Mouse (Mus musculus) thymus, adult 2 months (tissue): ENCODE data around the gene Acvr2a. TPM values are rescaled to one million over a fixed set of nuclear protein-coding genes. Genes with fewer than 3 reads are reported as not detected.
"Not testable (repeated sequence)": the region's sequence is repeated elsewhere in the genome, so short reads cannot be mapped to it uniquely, and the experiment has no call there.

Experiments
- DNase-seq: peaks from one replicate; pipeline ENCODE4 v3.0.0; 2021
- H3K27ac ChIP-seq: fragments of 200-500 bp; 2 replicates; pipeline ENCODE4 v1.5.1; 2012; ENCODE audit warnings: low read length, control low read depth; ENCODE audit not compliant: control insufficient read depth, insufficient read depth
- H3K27me3 ChIP-seq: fragments of 200-500 bp; 2 replicates; pipeline ENCODE4 v1.6.1; 2012; ENCODE audit warnings: mild to moderate bottlenecking, low read length, moderate library complexity, mixed read lengths; ENCODE audit not compliant: control insufficient read depth, insufficient read depth
- H3K36me3 ChIP-seq: fragments of 200-500 bp; 2 replicates; pipeline ENCODE4 v1.6.1; 2012; ENCODE audit warnings: mild to moderate bottlenecking, low read length, moderate library complexity; ENCODE audit not compliant: control insufficient read depth, insufficient read depth
- H3K4me1 ChIP-seq: fragments of 200-500 bp; replicated peaks from 2 replicates; pipeline ENCODE4 v1.6.1; 2012; ENCODE audit warnings: low read length; ENCODE audit not compliant: control insufficient read depth, insufficient read depth
- H3K4me3 ChIP-seq: fragments of 200-500 bp; 2 replicates; pipeline ENCODE4 v1.5.1; 2012; ENCODE audit warnings: mild to moderate bottlenecking, low read length, control low read depth, moderate library complexity; ENCODE audit not compliant: control insufficient read depth, insufficient read depth
- CTCF ChIP-seq: fragments of 200-500 bp; IDR thresholded peaks from 2 replicates; pipeline ENCODE4 v1.5.1; 2012; ENCODE audit warnings: mild to moderate bottlenecking, control low read depth, low read length, moderate library complexity, borderline replicate concordance; ENCODE audit not compliant: control insufficient read depth, poor library complexity, insufficient read depth; ENCODE audit errors: extremely low read depth
- POLR2A ChIP-seq: fragments of 200-500 bp; IDR thresholded peaks from 2 replicates; pipeline ENCODE4 v1.6.1; 2012; ENCODE audit warnings: mild to moderate bottlenecking, low read length, control low read depth, moderate library complexity; ENCODE audit not compliant: control insufficient read depth, poor library complexity, insufficient read depth; ENCODE audit errors: extremely low read depth
- WGBS: fragments of 180-500 bp; shearing (Covaris S2); methylation state at CpG from one replicate; pipeline ENCODE4 v1.1.7; 2018; 5-methylcytosine and 5-hydroxymethylcytosine counted together
- polyA plus RNA-seq: library from polyadenylated mRNA; depleted of rRNA; stranded (reverse); fragments of >200 nt; gene quantifications from 2 replicates; pipeline ENCODE4 v1.2.3, GENCODE M21; 2012

Gene Acvr2a
- polyA plus RNA-seq, 1 experiment = 1.0 TPM

DNA sequence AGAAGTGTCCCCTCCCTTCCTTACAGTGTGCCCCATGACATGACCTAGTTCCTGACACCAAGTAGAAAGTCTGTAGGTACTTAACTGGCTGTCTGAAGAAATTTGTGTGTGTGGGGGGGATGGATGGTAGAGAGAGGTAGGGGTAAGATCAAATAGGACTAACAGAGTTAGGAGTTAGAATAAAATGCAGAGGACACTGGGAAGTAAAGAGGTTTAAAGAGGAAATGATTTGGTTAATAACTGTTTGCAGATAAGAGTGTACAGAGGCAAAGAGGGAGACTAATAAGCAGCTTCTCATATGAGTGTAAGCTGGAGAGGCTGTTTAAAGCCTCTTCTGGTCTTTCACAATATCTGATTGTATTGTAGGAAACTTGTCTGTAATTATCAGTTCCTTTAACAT, 12.5 kb downstream of the Acvr2a start:
- DNase-seq = no peak
- TF ChIP-seq POLR2A = no peak
- no peak for TF ChIP-seq CTCF
- no peak overlapping the region for H3K27ac ChIP-seq
- H3K4me3 ChIP-seq = no peak overlapping the region
- H3K27me3 ChIP-seq = no peaks in the 10 kb centered on the region
- H3K4me1 ChIP-seq = no peaks in the 10 kb centered on the region
- H3K36me3 ChIP-seq = no peaks in the 10 kb centered on the region

DNA sequence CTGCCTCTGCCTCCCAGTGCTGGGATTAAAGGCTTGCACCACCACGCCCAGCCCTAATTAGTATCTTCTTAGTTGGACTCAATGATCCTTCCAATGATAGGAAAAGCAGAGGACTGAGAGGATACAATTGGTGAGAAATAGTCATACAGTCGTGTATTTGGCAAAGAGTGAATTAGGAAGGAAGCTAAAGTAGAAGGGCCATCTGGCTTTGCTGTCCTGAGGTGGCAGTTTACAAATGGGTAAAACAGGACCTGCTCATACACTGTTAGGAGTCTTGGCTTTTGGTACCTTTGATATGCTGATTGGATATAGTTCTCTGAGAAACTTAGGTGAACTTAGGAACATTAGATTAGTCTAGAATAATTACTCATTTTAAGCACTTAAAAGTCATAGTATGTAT, 16.6 kb downstream of the Acvr2a start:
- H3K4me3 ChIP-seq = no peak overlapping the region
- WGBS = 86% methylated on average over 2 of the region's 2 CpGs
- DNase-seq = no peak

DNA sequence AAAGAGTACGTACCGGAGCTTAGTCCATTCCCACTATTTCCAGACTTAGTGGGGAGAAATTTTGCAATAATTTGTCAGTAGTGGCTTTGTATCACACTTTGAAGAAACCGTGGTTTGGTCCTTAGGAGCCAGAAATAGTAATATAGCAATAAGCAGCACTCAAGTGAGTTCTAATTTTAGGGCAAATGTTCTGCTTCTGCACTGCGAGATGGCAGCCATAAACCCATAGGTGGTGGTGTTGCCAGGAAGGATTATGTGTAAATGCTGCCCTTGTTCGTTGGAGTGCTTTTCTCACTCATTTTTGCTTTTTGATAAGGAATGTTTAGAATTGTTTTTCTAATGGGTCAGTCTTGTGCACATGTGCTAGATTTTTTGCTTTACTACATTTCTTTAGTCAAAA, 18.4 kb downstream of the Acvr2a start:
- Histone ChIP-seq H3K4me1 (no peaks in the 10 kb centered on the region), H3K36me3 (no peaks in the 10 kb centered on the region), H3K4me3 (no peak overlapping the region), H3K27ac (no peak overlapping the region), H3K27me3 (no peaks in the 10 kb centered on the region)
- no peak for DNase-seq
- 83% methylated on average over 5 of the region's 5 CpGs for WGBS
- TF ChIP-seq CTCF = no peak
- no peak for TF ChIP-seq POLR2A

More for the DNA sequence above, 16.6 kb downstream of the Acvr2a start:
- no peak for TF ChIP-seq CTCF
- TF ChIP-seq POLR2A = no peak
- H3K36me3 ChIP-seq = no peaks in the 10 kb centered on the region
- no peak overlapping the region for H3K27ac ChIP-seq
- H3K27me3 ChIP-seq = no peaks in the 10 kb centered on the region
- no peaks in the 10 kb centered on the region for H3K4me1 ChIP-seq

DNA sequence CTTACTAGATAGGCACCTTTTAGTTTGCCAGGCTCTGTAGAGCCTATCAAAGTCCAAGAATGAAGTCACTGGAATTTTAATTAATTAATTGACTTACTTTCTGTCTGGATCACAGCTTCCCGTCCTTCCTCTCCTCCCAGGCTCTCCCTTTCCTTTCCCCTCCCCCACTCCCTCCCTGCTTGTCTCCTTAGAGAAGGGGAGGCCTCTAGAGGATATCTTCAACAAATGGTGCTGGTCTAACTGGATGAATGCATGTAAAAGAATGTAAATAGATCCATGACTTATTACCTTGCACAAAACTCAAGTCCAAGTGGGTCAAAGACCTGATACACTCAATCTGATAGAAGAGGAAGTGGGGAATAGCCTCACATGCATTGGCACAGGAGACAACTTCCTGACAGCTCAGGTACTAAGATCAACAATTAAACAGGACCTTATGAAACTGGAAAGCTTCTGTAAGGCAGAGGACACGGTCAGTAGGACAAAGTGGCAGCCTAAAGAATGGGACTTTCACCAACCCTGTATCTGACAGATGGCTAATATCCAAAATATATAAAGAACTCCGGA, 20.1 kb downstream of the Acvr2a start:
- TF ChIP-seq POLR2A = no peak
- TF ChIP-seq CTCF = no peak
- H3K27me3 ChIP-seq = no peaks in the 10 kb centered on the region
- no peaks in the 10 kb centered on the region for H3K4me1 ChIP-seq
- H3K36me3 ChIP-seq = no peaks in the 10 kb centered on the region
- no peak for DNase-seq
- H3K27ac ChIP-seq = no peak overlapping the region
- WGBS = 82% methylated on average over 3 of the region's 3 CpGs
- no peak overlapping the region for H3K4me3 ChIP-seq

DNA sequence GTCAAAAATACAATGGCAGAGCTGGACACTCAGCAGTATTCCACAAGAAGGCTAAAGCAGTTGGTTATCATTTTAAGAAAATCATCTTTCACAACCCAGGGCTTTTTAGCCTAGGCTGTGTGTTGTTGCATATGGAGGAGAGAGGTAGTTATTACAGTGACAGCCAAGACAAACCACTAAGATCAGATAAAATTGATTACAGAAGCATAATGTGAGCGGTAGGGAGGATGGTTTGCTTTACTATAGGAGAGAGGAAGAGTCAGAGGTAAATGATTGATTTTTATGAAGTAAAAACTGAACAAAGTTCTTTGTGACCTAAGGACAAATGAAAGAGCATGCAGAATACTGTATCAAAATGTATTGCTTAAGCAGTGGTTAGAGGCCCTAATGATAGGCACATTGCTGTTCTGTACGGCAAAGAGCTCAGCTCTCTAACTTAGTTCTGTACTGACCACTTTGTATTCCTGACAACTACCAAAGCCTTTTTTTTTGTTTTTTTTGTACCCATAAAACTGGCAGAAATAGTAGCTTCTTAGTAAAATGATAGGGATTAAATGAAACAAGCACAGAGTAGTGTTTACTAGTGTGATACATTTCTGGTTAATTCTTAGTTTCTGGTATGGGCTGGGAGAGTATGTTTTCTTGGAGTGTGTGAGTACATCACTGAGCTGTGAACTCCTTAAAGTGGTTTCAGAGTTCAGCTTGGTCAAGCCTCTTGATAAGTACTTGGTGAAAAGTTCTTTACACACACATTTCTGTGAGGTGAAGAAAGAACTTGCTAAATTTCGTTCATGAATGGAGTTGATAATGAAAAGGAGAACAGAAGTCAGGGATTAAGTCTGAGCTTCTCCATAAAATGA, 27.9 kb downstream of the Acvr2a start:
- Histone ChIP-seq H3K36me3 (no peaks in the 10 kb centered on the region), H3K4me1 (no peaks in the 10 kb centered on the region; the same call in 1 of the 2 replicates), H3K27me3 (no peaks in the 10 kb centered on the region), H3K4me3 (no peak overlapping the region), H3K27ac (no peak overlapping the region)
- TF ChIP-seq CTCF (no peak), POLR2A (no peak)
- 81% methylated on average over 3 of the region's 3 CpGs for WGBS
- DNase-seq = no peak

DNA sequence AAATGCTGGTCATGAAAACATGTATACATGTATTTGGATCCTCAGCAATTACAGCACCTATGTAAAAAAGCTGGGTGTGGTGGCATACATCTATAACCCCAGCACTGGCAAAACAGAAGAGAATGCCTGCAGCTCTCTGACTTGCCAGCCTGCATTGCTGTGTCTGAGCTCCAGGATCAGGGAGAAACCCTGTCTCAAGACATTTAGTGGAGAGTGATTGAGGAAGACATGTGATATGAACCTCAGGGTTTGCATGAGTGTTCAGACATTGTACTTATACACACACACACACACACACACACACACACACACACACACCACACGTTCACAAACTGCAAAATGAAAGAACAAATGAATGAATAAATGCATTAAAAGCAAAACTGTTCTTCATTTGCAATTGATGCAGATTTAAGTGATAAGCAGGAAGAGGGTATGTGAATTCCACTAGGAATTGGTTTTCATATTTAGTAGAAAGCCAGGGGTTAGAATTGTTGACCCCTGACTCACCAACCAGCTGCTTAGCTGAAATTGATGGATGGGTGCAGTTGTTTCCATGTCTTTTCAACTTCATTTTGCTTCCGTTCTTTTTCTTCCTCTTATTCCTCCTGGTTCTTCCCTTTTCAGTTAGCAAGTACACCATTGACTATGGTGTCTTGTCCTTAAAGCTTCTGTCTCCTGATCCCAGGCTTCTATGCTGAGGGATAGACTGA, 32.9 kb downstream of the Acvr2a start:
- no peak overlapping the region for H3K4me3 ChIP-seq
- DNase-seq = no peak
- no peak overlapping the region for H3K27ac ChIP-seq
- TF ChIP-seq POLR2A = no peak
- TF ChIP-seq CTCF = no peak
- no peaks in the 10 kb centered on the region for H3K36me3 ChIP-seq
- H3K4me1 ChIP-seq = no peaks in the 10 kb centered on the region; the same call in 1 of the 2 replicates
- H3K27me3 ChIP-seq = no peaks in the 10 kb centered on the region
- 93% methylated on average over 2 of the region's 2 CpGs for WGBS

DNA sequence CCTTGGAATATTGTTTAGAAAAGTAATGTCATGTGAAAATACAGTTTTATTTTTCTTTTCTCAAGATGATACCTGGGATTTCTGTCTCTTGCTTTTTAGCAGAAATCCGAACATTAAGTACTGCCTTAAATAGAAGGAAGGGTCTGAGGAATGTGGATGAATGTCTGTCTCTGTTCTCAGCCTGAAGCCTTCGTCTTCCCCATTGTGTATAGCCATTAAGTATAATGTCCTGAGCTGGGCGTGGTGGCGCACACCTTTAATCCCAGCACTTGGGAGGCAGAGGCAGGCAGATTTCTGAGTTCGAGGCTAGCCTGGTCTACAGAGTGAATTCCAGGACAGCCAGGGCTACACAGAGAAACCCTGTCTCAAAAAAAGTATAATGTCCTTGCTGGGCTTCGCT, 51.7 kb downstream of the Acvr2a start:
- H3K36me3 ChIP-seq, DNase-seq, H3K4me1 ChIP-seq, H3K27ac ChIP-seq, H3K4me3 ChIP-seq, H3K27me3 ChIP-seq: not testable (repeated sequence)
- 95% methylated on average over 6 of the region's 6 CpGs for WGBS
